Mouse (Mus musculus) midbrain, embryonic 15.5 days (tissue): Measurements from ENCODE around the gene Rap1a. TPM values are rescaled to one million over a fixed set of nuclear protein-coding genes. Genes with fewer than 3 reads are reported as not detected.

Experiments used
- ATAC-seq: fragments of 200-750 bp; cut with Nextera tagmentation; replicated peaks from 2 replicates; pipeline ENCODE4 v1.8.0; 2017; ENCODE audit warnings: moderate TSS enrichment
- H3K27ac ChIP-seq: fragments of 300-500 bp; sonication (generic); 2 replicates; pipeline ENCODE4 v1.5.1; 2015; ENCODE audit warnings: mild to moderate bottlenecking, inconsistent platforms
- H3K27me3 ChIP-seq: fragments of 300-500 bp; sonication (generic); replicated peaks from 2 replicates; pipeline ENCODE4 v1.6.1; 2015; ENCODE audit warnings: inconsistent platforms
- H3K36me3 ChIP-seq: fragments of 300-500 bp; sonication (generic); replicated peaks from 2 replicates; pipeline ENCODE4 v1.6.1; 2015; ENCODE audit warnings: inconsistent platforms
- H3K4me1 ChIP-seq: fragments of 300-500 bp; sonication (generic); 2 replicates; pipeline ENCODE4 v1.6.1; 2015; ENCODE audit warnings: inconsistent platforms
- H3K4me2 ChIP-seq: fragments of 300-500 bp; sonication (generic); 2 replicates; pipeline ENCODE4 v1.6.1; 2015; ENCODE audit warnings: inconsistent platforms, mild to moderate bottlenecking, moderate library complexity
- H3K4me3 ChIP-seq: fragments of 300-500 bp; sonication (generic); 2 replicates; pipeline ENCODE4 v1.5.1; 2015; ENCODE audit warnings: mild to moderate bottlenecking, inconsistent platforms
- H3K9ac ChIP-seq: fragments of 300-500 bp; sonication (generic); 2 replicates; pipeline ENCODE4 v1.6.1; 2015; ENCODE audit warnings: mild to moderate bottlenecking, inconsistent platforms
- H3K9me3 ChIP-seq: fragments of 300-500 bp; sonication (generic); 2 replicates; pipeline ENCODE4 v1.6.1; 2016; ENCODE audit warnings: inconsistent platforms
- WGBS: fragments of 180-500 bp; shearing (Covaris S2); methylation state at CpG from one replicate; pipeline ENCODE4 v1.1.7; 2015; ENCODE audit warnings: mixed read lengths; 5-methylcytosine and 5-hydroxymethylcytosine counted together
- polyA plus RNA-seq: library from polyadenylated mRNA; unstranded; fragments of >200 nt; fragmentation: Nextera tagmentation; extraction: Ambion mirVana; gene quantifications from 2 replicates; pipeline ENCODE4 v1.2.1, GENCODE M21; 2015

Rap1a gene
- polyA plus RNA-seq, 1 experiment from 2014 or later: 63.4 TPM

- Histone ChIP-seq H3K9ac (no peak overlapping the region), H3K36me3 (no peaks in the 10 kb centered on the region), H3K9me3 (no peaks in the 10 kb centered on the region), H3K27me3 (no peaks in the 10 kb centered on the region), H3K27ac (no peak overlapping the region), H3K4me2 (peak overlapping the region; percentile 76), H3K4me1 (peaks cover 21% of the 10 kb centered on the region), H3K4me3 (0 out of 2 replicates have a peak overlapping the region, but pooled peaks have one; percentile 90)
- ATAC-seq: no peak
- 73% methylated on average over 4 of the region's 4 CpGs for WGBS
These were observed 1.8 kb downstream of the Rap1a start for GRCm38 (mm10) chr3:105799375-105799774.

- WGBS: 82% methylated on average over 2 of the region's 2 CpGs
- Histone ChIP-seq H3K9me3 (no peaks in the 10 kb centered on the region), H3K9ac (no peak overlapping the region), H3K4me2 (peak overlapping the region; percentile 8; the same call in 1 of the 2 replicates), H3K36me3 (no peaks in the 10 kb centered on the region), H3K4me1 (peaks cover 21% of the 10 kb centered on the region), H3K27me3 (no peaks in the 10 kb centered on the region), H3K4me3 (no peak overlapping the region), H3K27ac (no peak overlapping the region)
- ATAC-seq: no peak
These were observed 2.4 kb downstream of the Rap1a start for GRCm38 (mm10) chr3:105798770-105799169.

GRCm38 (mm10) chr3:105797427-105797826 lies 3.7 kb downstream of the Rap1a start:
- Histone ChIP-seq H3K9me3 (no peaks in the 10 kb centered on the region), H3K27me3 (no peaks in the 10 kb centered on the region), H3K9ac (no peak overlapping the region), H3K4me1 (peaks cover 21% of the 10 kb centered on the region), H3K4me3 (no peak overlapping the region), H3K4me2 (no peak overlapping the region), H3K27ac (no peak overlapping the region), H3K36me3 (no peaks in the 10 kb centered on the region)
- ATAC-seq: no peak
- 87% methylated on average over 2 of the region's 2 CpGs for WGBS

- no peak overlapping the region for H3K4me2 ChIP-seq
- no peaks in the 10 kb centered on the region for H3K27me3 ChIP-seq
- no peak for ATAC-seq
- peaks cover 21% of the 10 kb centered on the region for H3K4me1 ChIP-seq
- no peak overlapping the region for H3K4me3 ChIP-seq
- no peak overlapping the region for H3K27ac ChIP-seq
- no peak overlapping the region for H3K9ac ChIP-seq
- H3K9me3 ChIP-seq: no peaks in the 10 kb centered on the region
- WGBS: 85% methylated on average over 4 of the region's 4 CpGs
- H3K36me3 ChIP-seq: no peaks in the 10 kb centered on the region
These were observed 4.4 kb downstream of the Rap1a start for GRCm38 (mm10) chr3:105796761-105797160.

GRCm38 (mm10) chr3:105794309-105794708 lies 6.8 kb downstream of the Rap1a start:
- Histone ChIP-seq H3K27ac (no peak overlapping the region), H3K9ac (no peak overlapping the region), H3K27me3 (no peaks in the 10 kb centered on the region), H3K4me2 (no peak overlapping the region), H3K36me3 (no peaks in the 10 kb centered on the region), H3K9me3 (no peaks in the 10 kb centered on the region), H3K4me1 (peaks cover 10% of the 10 kb centered on the region), H3K4me3 (no peak overlapping the region)
- WGBS: 75% methylated on average over 1 of the region's 1 CpGs
- ATAC-seq: no peak

DNA sequence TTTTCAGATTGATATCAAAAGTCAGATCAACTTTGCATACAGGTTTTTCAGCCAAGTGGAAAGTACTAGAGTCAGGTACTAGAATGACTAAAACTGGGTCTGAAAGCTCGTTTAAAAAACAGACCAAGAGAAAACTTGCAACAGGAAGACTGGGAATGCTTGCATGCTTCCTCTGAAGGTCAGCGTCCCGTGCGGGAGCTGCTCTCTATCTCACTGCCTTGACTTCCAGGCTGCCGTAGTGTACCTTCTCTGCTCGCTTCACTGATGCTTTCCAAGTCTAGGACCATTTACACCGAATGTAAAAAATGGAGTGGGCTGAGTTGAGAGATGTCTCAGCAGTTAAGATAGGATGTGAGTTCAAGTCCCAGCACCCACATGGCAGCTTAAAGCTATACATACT lies 8.8 kb downstream of the Rap1a start:
- Histone ChIP-seq H3K9ac (no peak overlapping the region), H3K36me3 (no peaks in the 10 kb centered on the region), H3K4me2 (no peak overlapping the region), H3K9me3 (no peaks in the 10 kb centered on the region), H3K4me3 (no peak overlapping the region), H3K27ac (no peak overlapping the region), H3K4me1 (no peaks in the 10 kb centered on the region), H3K27me3 (no peaks in the 10 kb centered on the region)
- no peak for ATAC-seq
- 94% methylated on average over 7 of the region's 7 CpGs for WGBS

- no peak for ATAC-seq
- 96% methylated on average over 2 of the region's 2 CpGs for WGBS
- no peaks in the 10 kb centered on the region for H3K4me1 ChIP-seq
- H3K9me3 ChIP-seq: no peaks in the 10 kb centered on the region
- H3K36me3 ChIP-seq: no peaks in the 10 kb centered on the region
- no peak overlapping the region for H3K27ac ChIP-seq
- H3K4me3 ChIP-seq: no peak overlapping the region
- no peaks in the 10 kb centered on the region for H3K27me3 ChIP-seq
- H3K4me2 ChIP-seq: no peak overlapping the region
- no peak overlapping the region for H3K9ac ChIP-seq
These were observed 10.0 kb downstream of the Rap1a start for GRCm38 (mm10) chr3:105791129-105791528.

- Histone ChIP-seq H3K4me2 (no peak overlapping the region), H3K4me1 (no peaks in the 10 kb centered on the region), H3K27ac (no peak overlapping the region), H3K4me3 (no peak overlapping the region), H3K27me3 (no peaks in the 10 kb centered on the region), H3K9me3 (no peaks in the 10 kb centered on the region), H3K36me3 (no peaks in the 10 kb centered on the region), H3K9ac (no peak overlapping the region)
- no peak for ATAC-seq
- WGBS: 95% methylated on average over 1 of the region's 1 CpGs
These were observed 10.8 kb downstream of the Rap1a start for GRCm38 (mm10) chr3:105790338-105790737.

DNA sequence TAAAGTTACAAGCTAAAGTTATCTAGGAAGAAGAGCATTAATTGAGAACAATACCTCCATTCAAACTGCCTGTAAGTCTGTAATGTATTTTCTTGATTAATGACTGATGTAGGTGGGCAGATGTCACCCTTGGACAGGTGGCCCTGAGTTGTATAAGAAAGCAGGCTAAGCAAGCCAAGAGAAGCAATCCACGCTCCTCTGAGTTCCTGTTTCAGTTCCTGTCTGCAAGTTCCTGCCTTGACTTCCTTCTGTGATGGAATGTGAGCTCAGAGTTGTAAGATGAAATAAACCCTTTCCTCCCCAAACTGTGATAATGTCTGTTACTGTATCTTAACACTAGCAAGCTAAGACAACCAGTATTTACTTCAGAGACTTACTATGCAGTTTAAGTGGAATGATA lies 11.4 kb downstream of the Rap1a start:
- H3K4me3 ChIP-seq: no peak overlapping the region
- H3K36me3 ChIP-seq: no peaks in the 10 kb centered on the region
- WGBS: 93% methylated on average over 1 of the region's 1 CpGs
- no peak overlapping the region for H3K4me2 ChIP-seq
- no peaks in the 10 kb centered on the region for H3K4me1 ChIP-seq
- no peak overlapping the region for H3K27ac ChIP-seq
- H3K9me3 ChIP-seq: no peaks in the 10 kb centered on the region
- no peaks in the 10 kb centered on the region for H3K27me3 ChIP-seq
- ATAC-seq: no peak
- H3K9ac ChIP-seq: no peak overlapping the region

- Histone ChIP-seq H3K4me2 (no peak overlapping the region), H3K9ac (no peak overlapping the region), H3K36me3 (no peaks in the 10 kb centered on the region), H3K4me1 (no peaks in the 10 kb centered on the region), H3K27me3 (no peaks in the 10 kb centered on the region), H3K4me3 (no peak overlapping the region), H3K9me3 (no peaks in the 10 kb centered on the region), H3K27ac (no peak overlapping the region)
- 98% methylated on average over 3 of the region's 3 CpGs for WGBS
- ATAC-seq: no peak
These were observed 13.8 kb downstream of the Rap1a start for GRCm38 (mm10) chr3:105787328-105787727.

DNA sequence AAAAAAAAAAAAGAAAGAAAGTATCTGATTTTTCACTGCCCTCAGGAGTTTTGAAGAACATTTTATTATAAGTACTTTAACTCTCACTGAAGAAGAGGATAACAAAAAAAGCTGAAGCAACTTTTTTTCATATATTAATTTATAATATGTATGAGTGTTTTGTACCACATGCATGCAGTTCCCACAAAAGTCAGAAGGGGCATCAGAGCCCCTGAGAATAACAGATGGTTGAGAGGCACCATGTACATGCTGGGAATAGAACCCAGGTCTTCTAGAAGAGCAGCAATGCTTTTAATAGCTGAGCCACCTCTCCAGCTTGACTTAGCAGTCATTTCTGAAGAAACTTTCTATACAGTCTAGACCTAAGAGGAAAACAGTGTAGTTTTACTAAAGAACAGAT lies 15.3 kb downstream of the Rap1a start:
- H3K4me3 ChIP-seq: no peak overlapping the region
- no peaks in the 10 kb centered on the region for H3K4me1 ChIP-seq
- H3K27me3 ChIP-seq: no peaks in the 10 kb centered on the region
- no peak overlapping the region for H3K9ac ChIP-seq
- no peak overlapping the region for H3K4me2 ChIP-seq
- no peaks in the 10 kb centered on the region for H3K36me3 ChIP-seq
- no peaks in the 10 kb centered on the region for H3K9me3 ChIP-seq
- H3K27ac ChIP-seq: no peak overlapping the region
- no peak for ATAC-seq

DNA sequence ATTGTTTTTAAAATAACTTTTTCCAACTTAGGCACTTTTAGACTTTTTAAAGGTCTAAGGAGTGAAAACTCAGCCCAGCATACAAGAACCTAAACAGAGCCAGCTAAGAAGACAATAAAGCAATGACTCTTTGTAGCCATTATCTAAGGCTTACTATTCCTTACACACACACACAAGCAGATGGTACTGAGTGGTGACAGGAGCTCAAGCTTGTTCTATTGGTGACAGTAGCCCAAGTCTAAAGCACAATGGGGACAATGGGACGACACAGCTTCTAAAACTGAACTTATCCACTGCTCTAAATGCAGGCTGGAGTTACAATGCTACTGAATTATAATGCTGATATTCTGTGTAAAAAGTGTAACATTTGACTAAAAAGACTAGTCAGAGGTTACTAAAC lies 17.3 kb downstream of the Rap1a start:
- Histone ChIP-seq H3K4me3 (no peak overlapping the region), H3K27ac (no peak overlapping the region), H3K9ac (no peak overlapping the region), H3K36me3 (no peaks in the 10 kb centered on the region), H3K27me3 (no peaks in the 10 kb centered on the region), H3K4me1 (no peaks in the 10 kb centered on the region), H3K4me2 (no peak overlapping the region), H3K9me3 (no peaks in the 10 kb centered on the region)
- ATAC-seq: no peak
- WGBS: 13% methylated on average over 1 of the region's 1 CpGs

GRCm38 (mm10) chr3:105782406-105782805 lies 18.7 kb downstream of the Rap1a start:
- no peaks in the 10 kb centered on the region for H3K36me3 ChIP-seq
- no peak overlapping the region for H3K9ac ChIP-seq
- no peak overlapping the region for H3K4me2 ChIP-seq
- no peaks in the 10 kb centered on the region for H3K27me3 ChIP-seq
- ATAC-seq: no peak
- no peak overlapping the region for H3K27ac ChIP-seq
- no peaks in the 10 kb centered on the region for H3K9me3 ChIP-seq
- H3K4me1 ChIP-seq: no peaks in the 10 kb centered on the region
- WGBS: 62% methylated on average over 7 of the region's 7 CpGs
- no peak overlapping the region for H3K4me3 ChIP-seq

DNA sequence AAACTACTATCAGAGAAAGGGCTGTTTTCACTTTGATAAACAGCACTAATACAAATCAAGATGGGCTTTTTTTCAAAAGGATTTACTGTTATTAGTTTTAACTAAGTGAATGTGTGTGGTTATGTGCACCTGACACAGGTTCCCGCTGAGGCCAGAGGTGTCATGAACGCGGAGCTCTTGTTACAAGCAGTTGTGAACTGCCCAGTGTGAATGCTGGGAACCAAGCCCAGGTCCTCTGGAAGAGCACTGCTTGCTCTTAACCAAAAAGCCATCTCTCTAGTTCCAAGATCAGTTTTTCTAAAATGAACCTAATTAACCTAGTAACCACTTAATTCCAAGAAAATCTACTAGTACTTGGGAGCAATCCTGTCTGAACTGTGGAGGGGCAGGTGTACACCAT lies 23.1 kb downstream of the Rap1a start:
- Histone ChIP-seq H3K9me3 (no peaks in the 10 kb centered on the region), H3K4me2 (no peak overlapping the region), H3K9ac (no peak overlapping the region), H3K27ac (no peak overlapping the region), H3K27me3 (no peaks in the 10 kb centered on the region), H3K4me1 (no peaks in the 10 kb centered on the region), H3K36me3 (no peaks in the 10 kb centered on the region), H3K4me3 (no peak overlapping the region)
- 98% methylated on average over 3 of the region's 3 CpGs for WGBS
- no peak for ATAC-seq
